Mouse (Mus musculus) bone marrow macrophage, adult 2 months (primary cell): ENCODE data around the gene Arhgef3.

Experiments
- CTCF ChIP-seq: IDR thresholded peaks from 2 replicates; pipeline ENCODE4 v1.5.1; 2012; ENCODE audit warnings: low read depth, mild to moderate bottlenecking, low read length, moderate library complexity
- POLR2A ChIP-seq: IDR thresholded peaks from 2 replicates; pipeline ENCODE4 v1.6.1; 2012; ENCODE audit warnings: mild to moderate bottlenecking, low read depth, low read length, borderline replicate concordance

- TF ChIP-seq CTCF (no peak), POLR2A (no peak)
Observed at GRCm38 (mm10) chr14:27444851-27445281, 330.2 kb downstream of the Arhgef3 start.
